Comparison of ENCODE assay signal across 14 mouse cellular contexts in the genomic region with DNA sequence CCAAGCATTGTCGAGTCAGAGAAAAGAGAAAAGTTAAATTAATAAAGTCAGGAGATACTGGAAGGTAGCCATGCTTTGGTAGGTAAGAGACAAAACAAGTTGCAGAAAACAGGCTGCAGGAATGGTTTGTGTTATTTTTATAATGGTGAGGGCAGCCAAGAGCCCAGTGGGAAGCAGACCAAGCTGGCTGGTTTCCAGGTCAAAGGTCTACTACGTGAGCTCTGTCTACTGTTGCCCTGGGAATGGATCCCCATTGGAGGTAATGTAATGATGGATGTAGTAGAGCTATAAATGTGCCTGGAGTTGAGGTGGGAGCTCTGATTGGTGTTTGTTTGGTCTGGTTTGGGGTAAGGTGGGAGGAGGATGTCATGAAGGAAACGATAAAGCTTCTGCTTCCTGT. TPM values are rescaled to one million over a fixed set of nuclear protein-coding genes. Genes with fewer than 3 reads are reported as not detected.
DNase-seq lines count a peak whose midpoint lies in the region; ATAC-seq and TF ChIP-seq lines count a peak whose summit lies in the region.
"Had no signal": no experiment of that assay in that cellular context is flagged by ENCODE, and none has a peak within 500 bp of the region (broad histone marks: within the 10 kb centered on the region; RNA-seq: fewer than 3 reads in every experiment).

No protein-coding gene starts in this region.

- peak; percentile 57 for DNase-seq in lung, postnatal 10 days
- no peak for DNase-seq in lung, postnatal 0 days (ENCODE audit: low spot score)
- peak; percentile 49 for DNase-seq in gastrocnemius, postnatal 10 days
- peak; percentile 91 for DNase-seq in kidney, adult 2 months
- DNase-seq in ovary, postnatal 36 days (ENCODE audit: low spot score), result peak; percentile 57
- DNase-seq: cerebellum, adult 2 months; right cerebral cortex, postnatal 4 days; thymus, adult 18-20 months had no signal

- H3K4me3 ChIP-seq in lung, postnatal 0 days (ENCODE audit: low read depth, low read length), result no peak overlapping the region
- no peak overlapping the region for H3K4me3 ChIP-seq in kidney, adult 2 months (ENCODE audit: insufficient read depth, low read depth, low read length)
- H3K4me3 ChIP-seq: embryonic facial prominence, embryonic 15.5 days; lung, embryonic 15.5 days had no signal

- no peaks in the 10 kb centered on the region for H3K27me3 ChIP-seq in lung, postnatal 0 days (replicated peaks; ENCODE audit: insufficient read depth, low read length)
- no peaks in the 10 kb centered on the region for H3K27me3 ChIP-seq in kidney, adult 2 months (replicated peaks; ENCODE audit: control insufficient read depth, insufficient read depth, low read length)
- H3K27me3 ChIP-seq: embryonic facial prominence, embryonic 15.5 days; lung, embryonic 15.5 days had no signal

- no peaks in the 10 kb centered on the region for H3K9me3 ChIP-seq in lung, postnatal 0 days (ENCODE audit: low read length)
- H3K9me3 ChIP-seq: embryonic facial prominence, embryonic 15.5 days; lung, embryonic 15.5 days had no signal

- no peak for TF ChIP-seq CTCF in lung, postnatal 0 days (IDR thresholded peaks at IDR 0.05)
- no peak for TF ChIP-seq CTCF in kidney, adult 2 months (conservative IDR thresholded peaks at IDR 0.05; ENCODE audit: insufficient read depth, insufficient read length, low read depth, low read length)

- H3K9ac ChIP-seq in lung, postnatal 0 days (replicated peaks; ENCODE audit: low read depth), result no peak overlapping the region
- H3K9ac ChIP-seq: embryonic facial prominence, embryonic 15.5 days; lung, embryonic 15.5 days had no signal

- WGBS in lung, postnatal 0 days, result 42% methylated on average over 3 of the region's 3 CpGs
- 13% methylated on average over 3 of the region's 3 CpGs for WGBS in kidney, adult 2 months

- ATAC-seq in lung, postnatal 0 days, result no peak
- no peak for ATAC-seq in monocyte, adult 5-6 weeks (replicated peaks; ENCODE audit: insufficient number of reproducible peaks, low FRiP score, low TSS enrichment, poor library complexity, severe bottlenecking)
- ATAC-seq in megakaryocyte progenitor cell, adult 5-6 weeks (replicated peaks; ENCODE audit: poor library complexity), result no peak
- ATAC-seq: intestine, embryonic 16.5 days had no signal

- TF ChIP-seq POLR2A in kidney, adult 2 months (IDR thresholded peaks at IDR 0.05; ENCODE audit: low read depth, low read length), result no peak

- H3K4me2 ChIP-seq in lung, postnatal 0 days (replicated peaks; ENCODE audit: low read depth, low read length), result no peak overlapping the region
- H3K4me2 ChIP-seq: embryonic facial prominence, embryonic 15.5 days; lung, embryonic 15.5 days had no signal

- no peaks in the 10 kb centered on the region for H3K4me1 ChIP-seq in lung, postnatal 0 days (ENCODE audit: insufficient read depth, low read depth, low read length)
- no peaks in the 10 kb centered on the region for H3K4me1 ChIP-seq in kidney, adult 2 months (ENCODE audit: control insufficient read depth, insufficient read depth, low read length)
- H3K4me1 ChIP-seq: embryonic facial prominence, embryonic 15.5 days; lung, embryonic 15.5 days had no signal

- no peak for TF ChIP-seq EP300 in lung, postnatal 0 days (IDR thresholded peaks at IDR 0.05)

- H3K27ac ChIP-seq in lung, postnatal 0 days (ENCODE audit: low read length), result no peak overlapping the region
- no peak overlapping the region; the same call in 1 of the 2 replicates for H3K27ac ChIP-seq in kidney, adult 2 months (ENCODE audit: insufficient read depth, low read depth, low read length)
- H3K27ac ChIP-seq: embryonic facial prominence, embryonic 15.5 days; lung, embryonic 15.5 days had no signal

- no peaks in the 10 kb centered on the region for H3K36me3 ChIP-seq in lung, postnatal 0 days (ENCODE audit: insufficient read depth, low read length)
- H3K36me3 ChIP-seq in kidney, adult 2 months (ENCODE audit: control insufficient read depth, insufficient read depth, low read length), result no peaks in the 10 kb centered on the region
- H3K36me3 ChIP-seq: embryonic facial prominence, embryonic 15.5 days; lung, embryonic 15.5 days had no signal

RNA-seq across cellular contexts. Expression of a gene that starts 6.9 kb away (rescaled TPM):
- 0.11 and 0.14 TPM in 2 replicates for polyA plus RNA-seq in lung, postnatal 0 days (2015; fragmentation: Nextera tagmentation; extraction: Ambion mirVana)
- total RNA-seq in gastrocnemius, postnatal 10 days (2021), result 1 to 10 TPM in 1 of 2 experiments, not detected in 1; 1.0 TPM
- polyA plus RNA-seq in kidney, adult 2 months (2012; rRNA removed), result 0.19 and 0.26 TPM in 2 replicates
- total RNA-seq in monocyte, adult 5-6 weeks (2017), result not detected in 3 replicates
- total RNA-seq in megakaryocyte progenitor cell, adult 5-6 weeks (2015), result 0.22 TPM in 1 of 2 replicates, not detected in the other
- total RNA-seq in megakaryocyte progenitor cell, adult 5-6 weeks (2017), result not detected in 2 replicates
- total RNA-seq: gastrocnemius, postnatal 36 days had no signal
- polyA plus RNA-seq: intestine, embryonic 16.5 days had no signal

RNA-seq across cellular contexts. Expression of a gene that starts 8.1 kb away (rescaled TPM):
- polyA plus RNA-seq in lung, postnatal 0 days (2015; fragmentation: Nextera tagmentation; extraction: Ambion mirVana), result 443 and 505 TPM in 2 replicates
- total RNA-seq in gastrocnemius, postnatal 10 days (2021), result 100 to 1,000 TPM; 680 to 749 TPM
- 722 and 885 TPM in 2 replicates for polyA plus RNA-seq in kidney, adult 2 months (2012; rRNA removed)
- 163 to 226 TPM (median 220 TPM) in 3 replicates for total RNA-seq in monocyte, adult 5-6 weeks (2017)
- total RNA-seq in megakaryocyte progenitor cell, adult 5-6 weeks (2015), result 273 and 300 TPM in 2 replicates
- total RNA-seq in megakaryocyte progenitor cell, adult 5-6 weeks (2017), result 219 and 232 TPM in 2 replicates

RNA-seq across cellular contexts. Expression of a gene that starts 20.6 kb away (rescaled TPM):
- polyA plus RNA-seq in lung, postnatal 0 days (2015; fragmentation: Nextera tagmentation; extraction: Ambion mirVana), result 16.3 and 16.7 TPM in 2 replicates
- total RNA-seq in gastrocnemius, postnatal 10 days (2021), result 10 to 100 TPM; 13.1 to 18.2 TPM
- polyA plus RNA-seq in kidney, adult 2 months (2012; rRNA removed), result 7.6 and 9.9 TPM in 2 replicates
- 20.6 to 34.9 TPM (median 28.7 TPM) in 3 replicates for total RNA-seq in monocyte, adult 5-6 weeks (2017)
- 16.8 and 31.8 TPM in 2 replicates for total RNA-seq in megakaryocyte progenitor cell, adult 5-6 weeks (2015)
- total RNA-seq in megakaryocyte progenitor cell, adult 5-6 weeks (2017), result 34.4 and 44.2 TPM in 2 replicates

RNA-seq across cellular contexts. Expression of a gene that starts 20.7 kb away (rescaled TPM):
- polyA plus RNA-seq in lung, postnatal 0 days (2015; fragmentation: Nextera tagmentation; extraction: Ambion mirVana), result 36.6 and 39.0 TPM in 2 replicates
- total RNA-seq in gastrocnemius, postnatal 10 days (2021), result 10 to 100 TPM; 30.8 to 31.6 TPM
- 21.3 and 24.1 TPM in 2 replicates for polyA plus RNA-seq in kidney, adult 2 months (2012; rRNA removed)
- 50.9 to 63.8 TPM (median 57.8 TPM) in 3 replicates for total RNA-seq in monocyte, adult 5-6 weeks (2017)
- 33.0 and 37.3 TPM in 2 replicates for total RNA-seq in megakaryocyte progenitor cell, adult 5-6 weeks (2015)
- total RNA-seq in megakaryocyte progenitor cell, adult 5-6 weeks (2017), result 113 and 130 TPM in 2 replicates

RNA-seq across cellular contexts. Expression of a gene that starts 36.0 kb away (rescaled TPM):
- polyA plus RNA-seq in lung, postnatal 0 days (2015; fragmentation: Nextera tagmentation; extraction: Ambion mirVana), result 23.9 and 24.4 TPM in 2 replicates
- 10 to 100 TPM; 27.6 to 30.4 TPM for total RNA-seq in gastrocnemius, postnatal 10 days (2021)
- polyA plus RNA-seq in kidney, adult 2 months (2012; rRNA removed), result 41.9 and 45.0 TPM in 2 replicates
- 19.8 to 52.4 TPM (median 24.8 TPM) in 3 replicates for total RNA-seq in monocyte, adult 5-6 weeks (2017)
- total RNA-seq in megakaryocyte progenitor cell, adult 5-6 weeks (2015), result 114 and 122 TPM in 2 replicates
- 20.0 and 25.3 TPM in 2 replicates for total RNA-seq in megakaryocyte progenitor cell, adult 5-6 weeks (2017)
